Mouse (Mus musculus) liver, adult 2 months (tissue): ENCODE data around the gene Apoa1.

Experiments
- CTCF ChIP-seq: fragments of 200-500 bp; IDR thresholded peaks from 2 replicates; pipeline ENCODE4 v1.5.1; 2011; ENCODE audit warnings: low read depth, low read length, control low read depth
- POLR2A ChIP-seq: fragments of 200-500 bp; IDR thresholded peaks from 2 replicates; pipeline ENCODE4 v1.6.1; 2011; ENCODE audit warnings: low read length, control low read depth; ENCODE audit not compliant: insufficient read depth; ENCODE audit errors: extremely low read depth

DNA sequence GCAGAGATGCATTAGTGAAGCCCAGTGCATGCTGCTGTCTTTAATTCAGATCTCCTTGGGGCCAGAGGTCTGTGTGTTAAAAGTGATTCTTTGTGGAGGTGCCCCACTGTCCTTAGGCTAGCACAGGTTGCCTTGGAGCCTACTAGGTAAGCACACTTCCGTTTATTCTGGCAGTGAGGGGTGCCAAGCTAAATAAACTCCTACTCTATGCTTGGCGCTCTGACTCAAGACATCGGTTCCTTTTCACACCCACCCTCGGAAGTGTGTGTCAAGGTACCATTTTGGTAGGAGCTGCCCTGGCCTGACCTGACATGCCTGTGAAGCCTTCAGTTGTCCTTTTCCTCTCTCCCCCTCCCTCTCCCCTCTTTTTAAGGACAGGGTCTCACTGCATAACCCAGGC is 14.1 kb upstream of the Apoa1 start:
- TF ChIP-seq POLR2A (no peak), CTCF (no peak)
